Mouse (Mus musculus) heart, postnatal 0 days (tissue): ENCODE measurements around the gene Slc6a21.

Source experiments
- CTCF ChIP-seq: IDR thresholded peaks from 2 replicates; pipeline ENCODE4 v1.5.1; 2016; ENCODE audit warnings: antibody characterized with exemption, control low read depth, low read depth
- EP300 ChIP-seq: IDR thresholded peaks from 2 replicates; pipeline ENCODE4 v1.6.1; 2016; ENCODE audit warnings: antibody characterized with exemption, low read depth

GRCm38 (mm10) chr7:45234333-45234841 is 42.9 kb upstream of the Slc6a21 start:
- no peak for TF ChIP-seq EP300
- TF ChIP-seq CTCF: no peak
